Mouse (Mus musculus): ENCODE measurements around the gene C1ql1. TPM values are rescaled to one million over a fixed set of nuclear protein-coding genes. Genes with fewer than 3 reads are reported as not detected.

C1ql1 gene
- polyA plus RNA-seq (2012; rRNA removed): 0.14 and 0.19 TPM in 2 replicates

DNA sequence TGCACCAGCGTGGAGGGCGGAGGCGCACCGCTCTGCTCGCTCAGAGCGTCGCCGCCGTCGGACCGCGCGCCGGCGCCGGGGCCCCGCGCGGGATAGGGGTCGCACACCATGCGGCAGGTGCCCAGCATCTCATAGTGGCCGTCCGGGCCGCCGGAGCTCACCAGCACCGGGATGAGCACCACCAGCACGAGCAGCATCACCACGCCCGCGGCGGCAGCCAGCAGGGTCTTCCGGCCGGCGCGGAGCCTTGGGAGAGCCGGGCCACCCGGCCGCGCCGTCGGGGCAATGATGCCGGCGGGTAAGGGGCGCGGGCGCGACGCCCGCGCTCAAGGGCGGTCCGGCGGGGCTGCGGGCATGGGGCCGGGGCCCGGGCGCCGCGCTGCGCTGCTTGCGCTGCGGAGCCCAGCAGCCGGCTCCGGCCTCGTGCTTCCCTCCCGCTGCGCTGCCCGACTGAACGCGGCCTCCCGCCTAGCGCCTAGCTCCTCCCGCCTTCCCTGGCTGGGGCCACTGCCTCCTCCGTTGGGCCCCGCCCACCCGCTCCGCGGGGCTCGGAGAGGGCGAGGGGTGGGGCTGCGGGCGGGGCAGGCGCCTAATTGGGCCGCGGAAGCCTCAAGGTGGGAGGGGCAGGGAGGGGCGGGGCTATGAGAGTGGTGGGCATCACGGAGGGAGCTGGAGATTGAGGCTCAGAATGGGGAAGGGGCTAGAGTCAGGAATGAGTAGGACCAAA lies at the start of gene C1ql1:
Gene C1ql1 (minus strand): TSS at position 424 of the 727 bp plus-strand sequence.

DNA sequence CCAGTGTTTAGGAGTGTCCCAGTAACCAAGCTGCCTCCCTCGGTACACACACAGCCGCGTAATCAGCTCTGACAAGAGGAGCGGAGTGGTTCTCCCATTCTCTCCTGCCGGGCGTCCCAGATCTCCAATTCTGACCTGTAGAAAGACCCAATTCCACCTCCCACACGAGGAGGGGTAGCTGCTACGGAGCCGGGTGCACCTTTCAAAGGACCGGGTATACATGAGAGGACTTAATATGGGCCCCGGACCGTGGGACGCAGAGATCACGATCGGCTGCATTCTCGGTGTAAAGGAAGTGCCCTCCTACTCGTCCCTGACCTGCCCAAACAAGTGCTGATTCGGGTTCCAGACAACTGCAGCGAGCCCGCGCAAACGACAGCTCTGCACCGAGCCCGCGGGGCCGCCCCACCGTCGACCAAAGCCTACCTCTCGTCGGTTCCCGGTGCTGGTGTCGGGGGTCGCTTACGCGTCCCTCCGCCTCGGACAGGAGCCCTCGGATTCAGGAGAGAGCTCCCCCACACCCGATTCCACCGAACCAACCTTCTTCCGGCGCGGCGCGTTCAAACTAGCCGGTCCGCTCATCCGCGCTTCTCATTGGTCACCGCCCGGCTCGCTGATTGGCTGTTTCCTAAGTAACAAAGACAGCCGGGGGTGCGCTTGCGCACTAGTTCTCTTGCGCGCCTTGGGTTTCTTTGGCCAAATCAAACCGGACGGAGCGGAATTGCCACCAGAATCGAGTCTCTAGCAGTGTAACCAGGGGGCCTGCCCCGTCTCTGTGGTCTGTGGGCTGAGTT lies 21.7 kb downstream of the C1ql1 start, which contains the start of gene Kif18b:
Gene Kif18b (minus strand): TSS at position 568 of the 794 bp plus-strand sequence.

DNA sequence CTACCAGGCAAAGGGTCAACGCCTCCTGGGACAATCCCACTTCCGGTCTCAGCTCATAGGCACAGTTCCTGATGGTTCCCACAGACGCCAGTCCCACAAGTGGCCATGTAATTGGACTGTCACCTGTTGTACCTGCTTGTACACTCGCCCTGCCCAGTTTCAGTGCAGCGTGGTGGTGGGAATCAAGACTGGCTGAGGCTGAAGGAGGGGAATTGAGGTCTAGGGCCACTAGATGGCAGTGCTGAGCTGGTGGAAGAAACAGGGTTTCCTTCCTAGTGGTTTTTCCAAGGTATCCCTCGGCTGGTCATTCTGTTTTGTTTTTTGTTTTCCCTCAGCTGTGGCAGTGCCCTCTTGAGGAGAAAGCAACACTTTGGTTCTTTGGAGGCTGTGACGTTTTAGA lies 45.7 kb downstream of the C1ql1 start, which contains the start of gene Gfap:
Gene Gfap (minus strand): TSS at position 150 of the 400 bp plus-strand sequence.

Other genes with a start within 250 kb of the C1ql1 start
- gene Ccdc43, start 248.9 kb downstream of the C1ql1 start, polyA plus RNA-seq (2012; rRNA removed): 7.1 and 7.6 TPM in 2 replicates
- gene Adam11, start 185.2 kb downstream of the C1ql1 start, polyA plus RNA-seq (2012; rRNA removed): 0.31 and 0.36 TPM in 2 replicates
- gene Gjc1, start 127.0 kb downstream of the C1ql1 start, polyA plus RNA-seq (2012; rRNA removed): 1.5 and 1.6 TPM in 2 replicates
- not detected in 2 replicates for gene Higd1b, start 110.8 kb downstream of the C1ql1 start, polyA plus RNA-seq (2012; rRNA removed)
- gene Eftud2, start 65.7 kb downstream of the C1ql1 start, polyA plus RNA-seq (2012; rRNA removed): 24.8 and 25.6 TPM in 2 replicates
- gene Ccdc103, start 65.5 kb downstream of the C1ql1 start, polyA plus RNA-seq (2012; rRNA removed): 0.23 and 0.29 TPM in 2 replicates
- not detected in 2 replicates for gene Fam187a, start 61.5 kb downstream of the C1ql1 start, polyA plus RNA-seq (2012; rRNA removed)
- 4.0 and 4.2 TPM in 2 replicates for gene Gfap, start 45.8 kb downstream of the C1ql1 start, polyA plus RNA-seq (2012; rRNA removed)
- 9.8 and 11.0 TPM in 2 replicates for gene Kif18b, start 21.6 kb downstream of the C1ql1 start, polyA plus RNA-seq (2012; rRNA removed)
- gene Nmt1, start 81.5 kb upstream of the C1ql1 start, polyA plus RNA-seq (2012; rRNA removed): 21.6 and 22.7 TPM in 2 replicates
- gene Dcakd, start 81.6 kb upstream of the C1ql1 start, polyA plus RNA-seq (2012; rRNA removed): 32.9 and 33.5 TPM in 2 replicates
- gene Plcd3, start 155.0 kb upstream of the C1ql1 start, polyA plus RNA-seq (2012; rRNA removed): 1.9 and 2.5 TPM in 2 replicates
- 17.8 and 18.3 TPM in 2 replicates for gene Acbd4, start 155.0 kb upstream of the C1ql1 start, polyA plus RNA-seq (2012; rRNA removed)
- 8.5 and 9.9 TPM in 2 replicates for gene Hexim1, start 169.5 kb upstream of the C1ql1 start, polyA plus RNA-seq (2012; rRNA removed)
- 1.8 and 1.9 TPM in 2 replicates for gene Hexim2, start 185.7 kb upstream of the C1ql1 start, polyA plus RNA-seq (2012; rRNA removed)
- gene Fmnl1, start 224.4 kb upstream of the C1ql1 start, polyA plus RNA-seq (2012; rRNA removed): 6.2 and 9.4 TPM in 2 replicates